Mouse (Mus musculus) urinary bladder, postnatal 36 days (tissue): ENCODE measurements around the gene Otogl.

Source experiments
- DNase-seq, 2 experiments: peaks; one replicate each; pipeline ENCODE4 v3.0.0; 2022; ENCODE audit warnings: low spot score in 2 of 2, mixed read lengths in 1 of 2

Otogl gene

GRCm38 (mm10) chr10:107905274-107906034, 6.5 kb downstream of the Otogl start:
- no peak for DNase-seq

DNA sequence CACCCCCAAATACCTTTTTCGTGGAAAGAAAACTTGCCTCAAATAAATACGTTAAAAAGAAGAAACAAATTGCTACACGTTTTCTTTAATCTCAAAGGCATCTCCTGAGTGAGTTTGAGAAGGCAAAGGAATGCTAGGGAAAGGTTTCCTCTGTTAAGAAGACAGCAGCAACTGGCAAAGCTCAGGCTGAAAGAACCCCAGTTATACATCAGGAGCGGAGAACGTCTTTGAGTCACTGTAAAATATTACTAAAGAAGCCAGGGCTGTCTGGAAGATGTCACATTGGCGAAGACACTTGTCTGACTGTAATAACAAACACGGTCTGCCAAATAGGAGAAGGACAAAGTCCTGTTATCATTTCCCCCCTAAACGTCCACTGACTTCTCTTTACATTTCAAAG, 10.0 kb downstream of the Otogl start:
- no peak for DNase-seq

GRCm38 (mm10) chr10:107901204-107901879, 10.6 kb downstream of the Otogl start:
- no peak for DNase-seq

DNA sequence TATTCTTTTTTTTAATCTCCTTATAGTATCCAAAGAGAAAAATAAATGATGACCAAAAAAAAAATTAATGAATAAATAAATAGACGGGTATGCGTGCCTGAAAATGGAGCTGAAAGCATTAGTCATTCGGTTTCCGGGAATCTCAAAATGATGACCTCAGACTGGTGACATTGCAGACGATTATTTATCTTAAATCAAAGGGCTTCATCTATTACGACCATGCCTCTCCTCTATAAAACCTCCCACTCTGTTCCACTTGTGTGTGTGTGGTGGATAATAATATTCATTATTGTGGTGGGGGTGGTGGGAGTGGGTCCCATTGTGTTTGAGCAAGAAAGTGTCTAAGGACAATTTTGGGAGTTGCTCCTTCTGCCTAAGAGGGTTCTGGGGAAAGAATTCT, 12.0 kb downstream of the Otogl start:
- no peak for DNase-seq

GRCm38 (mm10) chr10:107896158-107896557, 15.8 kb downstream of the Otogl start:
- DNase-seq: no peak

- no peak for DNase-seq
These were observed 17.0 kb downstream of the Otogl start for GRCm38 (mm10) chr10:107894663-107895581.

- no peak for DNase-seq
These were observed 21.5 kb downstream of the Otogl start for GRCm38 (mm10) chr10:107890400-107890799.

DNA sequence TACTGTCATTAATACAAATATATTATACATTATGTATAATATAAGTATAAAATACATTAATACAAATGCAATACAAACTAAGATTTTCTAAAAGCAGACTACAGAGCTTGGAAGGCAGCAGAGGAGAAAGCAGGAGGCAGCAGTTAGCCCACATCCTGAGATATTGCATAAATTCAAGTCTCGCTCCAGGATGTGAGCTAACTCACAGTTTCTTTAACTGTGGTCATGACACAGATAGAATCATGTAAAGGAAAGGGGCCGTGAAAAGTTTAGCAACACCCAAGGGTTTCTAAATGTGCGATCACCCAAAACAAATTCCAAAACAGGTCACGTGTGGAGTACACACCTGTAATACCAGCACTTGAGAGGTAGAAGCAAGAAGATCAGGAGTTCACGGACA, 39.4 kb downstream of the Otogl start:
- no peak for DNase-seq

GRCm38 (mm10) chr10:107872109-107872508, 39.8 kb downstream of the Otogl start:
- DNase-seq: no peak

GRCm38 (mm10) chr10:107870540-107870939, 41.4 kb downstream of the Otogl start:
- no peak for DNase-seq

DNA sequence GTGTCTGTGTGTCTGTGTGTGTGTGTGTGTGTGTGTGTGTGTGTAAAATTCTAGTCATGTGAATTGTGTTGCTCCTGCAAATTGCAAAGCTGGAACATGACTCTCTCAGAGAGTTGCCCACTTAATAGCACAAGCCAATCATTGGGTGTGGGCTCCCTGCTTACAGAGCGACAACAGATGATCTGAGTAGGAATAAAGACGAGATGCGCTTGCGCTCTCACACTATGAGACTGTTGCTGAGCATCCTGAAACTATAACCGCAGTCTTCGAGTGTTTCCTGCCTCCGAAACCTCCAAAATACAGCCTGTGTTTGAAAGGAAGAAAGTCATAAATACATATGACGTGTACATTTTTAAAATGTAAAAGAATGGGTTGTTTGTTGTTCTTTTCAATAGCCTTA, 43.0 kb downstream of the Otogl start:
- no peak for DNase-seq

GRCm38 (mm10) chr10:107867414-107867813, 44.5 kb downstream of the Otogl start:
- DNase-seq: no peak

GRCm38 (mm10) chr10:107860235-107860917, 51.6 kb downstream of the Otogl start:
- no peak for DNase-seq

GRCm38 (mm10) chr10:107859220-107859619, 52.7 kb downstream of the Otogl start:
- no peak for DNase-seq

DNA sequence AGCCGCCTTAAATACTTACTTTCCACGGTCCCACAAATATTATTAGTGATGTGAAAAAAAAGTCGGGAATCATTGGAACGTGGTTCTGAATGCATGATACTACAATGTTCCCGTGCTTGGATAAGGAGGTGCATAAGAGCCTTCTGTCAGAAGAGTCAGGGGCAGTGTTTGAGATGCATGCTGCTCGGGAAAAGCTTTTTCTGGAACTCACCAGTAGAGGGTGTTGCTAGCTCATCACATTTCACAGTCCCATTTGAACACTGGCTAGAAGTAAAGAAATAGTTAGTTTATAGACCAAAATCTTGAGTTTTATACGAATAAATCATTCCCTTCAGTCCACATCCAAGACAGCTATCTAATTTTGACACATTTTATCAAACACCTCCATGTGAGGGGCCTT, 53.2 kb downstream of the Otogl start:
- no peak for DNase-seq

DNA sequence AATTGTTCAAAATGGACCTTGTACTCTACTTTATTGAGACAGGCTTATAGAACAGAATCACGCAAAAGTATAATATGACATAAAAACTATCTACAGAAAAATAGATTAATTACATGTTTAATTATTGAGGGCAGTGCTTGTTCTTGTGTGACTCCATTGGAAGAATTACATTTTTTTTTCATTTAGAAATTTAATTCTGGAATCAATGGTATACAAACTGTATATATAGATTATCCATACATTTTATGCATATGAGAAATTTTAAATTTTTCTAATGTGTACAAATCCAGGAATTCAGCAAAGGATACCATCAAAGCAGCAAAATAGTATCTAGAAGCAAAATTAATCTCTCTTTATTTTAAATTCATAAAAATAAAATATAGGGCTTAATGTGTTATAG, 67.0 kb downstream of the Otogl start:
- no peak for DNase-seq

GRCm38 (mm10) chr10:107834452-107835239, 77.3 kb downstream of the Otogl start:
- DNase-seq: no peak

- DNase-seq: no peak
These were observed 82.8 kb downstream of the Otogl start for GRCm38 (mm10) chr10:107829151-107829550.

GRCm38 (mm10) chr10:107813814-107814483, 98.0 kb downstream of the Otogl start:
- DNase-seq: no peak

GRCm38 (mm10) chr10:107810649-107811398, 101.1 kb downstream of the Otogl start:
- no peak for DNase-seq
